In the genomic region with DNA sequence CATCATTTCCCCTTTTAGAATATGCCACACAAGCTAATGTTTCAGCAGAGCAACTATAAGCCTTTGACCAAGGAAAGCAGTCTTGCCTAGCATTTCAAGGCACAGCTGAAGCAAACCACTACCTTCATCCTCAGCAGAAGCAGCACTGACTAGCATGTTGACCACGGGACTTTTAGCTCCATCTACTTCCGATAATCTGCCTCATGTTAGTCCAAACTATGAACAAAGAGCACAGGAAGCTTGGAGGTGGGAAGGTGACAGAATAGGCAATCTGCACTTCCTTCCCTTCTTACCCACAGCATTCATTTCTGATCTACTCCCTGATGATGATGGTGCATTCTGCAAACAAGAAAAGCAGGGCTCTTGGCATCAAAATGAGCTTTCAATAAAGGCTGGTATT, we compare ENCODE assay signal across 22 mouse cellular contexts.
"Had no signal": no experiment of that assay in that cellular context is flagged by ENCODE, and none has a peak within 500 bp of the region (broad histone marks: within the 10 kb centered on the region; RNA-seq: fewer than 3 reads in every experiment).

No protein-coding gene starts in this region.

- H3K9me3 ChIP-seq: limb, embryonic 10.5 days; limb, embryonic 13.5 days; liver, embryonic 12.5 days; liver, embryonic 15.5 days; lung, embryonic 15.5 days; midbrain, embryonic 12.5 days had no signal

- H3K27ac ChIP-seq: kidney, postnatal 0 days; layer of hippocampus, adult 2 months; limb, embryonic 10.5 days; limb, embryonic 13.5 days; liver, embryonic 12.5 days; liver, embryonic 15.5 days; lung, embryonic 15.5 days; midbrain, embryonic 12.5 days; stomach, postnatal 0 days had no signal

- H3K9ac ChIP-seq: limb, embryonic 13.5 days; liver, embryonic 12.5 days; liver, embryonic 15.5 days; lung, embryonic 15.5 days; midbrain, embryonic 12.5 days had no signal

- H3K4me1 ChIP-seq: liver, embryonic 12.5 days; liver, embryonic 15.5 days; lung, embryonic 15.5 days; midbrain, embryonic 12.5 days had no signal

- DNase-seq: kidney, adult 2 months; kidney, postnatal 25 days; layer of hippocampus, adult 9-11 months; liver; lung, postnatal 10 days; lung, postnatal 4 days; retina, postnatal 1 day; right cerebral cortex, postnatal 25 days; thymus, adult 2 months; thymus, postnatal 14 days; thymus, postnatal 4 days had no signal

- H3K27me3 ChIP-seq: liver, embryonic 12.5 days; liver, embryonic 15.5 days; midbrain, embryonic 12.5 days had no signal

- ATAC-seq: intestine, postnatal 0 days; liver, embryonic 12.5 days; midbrain, embryonic 16.5 days had no signal

- H3K4me3 ChIP-seq: layer of hippocampus, adult 2 months; limb, embryonic 10.5 days; limb, embryonic 13.5 days; liver, embryonic 12.5 days; liver, embryonic 15.5 days; lung, embryonic 15.5 days; midbrain, embryonic 12.5 days had no signal

- H3K36me3 ChIP-seq: limb, embryonic 10.5 days; limb, embryonic 13.5 days; liver, embryonic 12.5 days; liver, embryonic 15.5 days; lung, embryonic 15.5 days; midbrain, embryonic 12.5 days had no signal

- H3K4me2 ChIP-seq: limb, embryonic 13.5 days; liver, embryonic 12.5 days; liver, embryonic 15.5 days; lung, embryonic 15.5 days; midbrain, embryonic 12.5 days had no signal
